Mouse (Mus musculus): ENCODE measurements around the gene Anapc10.

The Anapc10 gene

DNA sequence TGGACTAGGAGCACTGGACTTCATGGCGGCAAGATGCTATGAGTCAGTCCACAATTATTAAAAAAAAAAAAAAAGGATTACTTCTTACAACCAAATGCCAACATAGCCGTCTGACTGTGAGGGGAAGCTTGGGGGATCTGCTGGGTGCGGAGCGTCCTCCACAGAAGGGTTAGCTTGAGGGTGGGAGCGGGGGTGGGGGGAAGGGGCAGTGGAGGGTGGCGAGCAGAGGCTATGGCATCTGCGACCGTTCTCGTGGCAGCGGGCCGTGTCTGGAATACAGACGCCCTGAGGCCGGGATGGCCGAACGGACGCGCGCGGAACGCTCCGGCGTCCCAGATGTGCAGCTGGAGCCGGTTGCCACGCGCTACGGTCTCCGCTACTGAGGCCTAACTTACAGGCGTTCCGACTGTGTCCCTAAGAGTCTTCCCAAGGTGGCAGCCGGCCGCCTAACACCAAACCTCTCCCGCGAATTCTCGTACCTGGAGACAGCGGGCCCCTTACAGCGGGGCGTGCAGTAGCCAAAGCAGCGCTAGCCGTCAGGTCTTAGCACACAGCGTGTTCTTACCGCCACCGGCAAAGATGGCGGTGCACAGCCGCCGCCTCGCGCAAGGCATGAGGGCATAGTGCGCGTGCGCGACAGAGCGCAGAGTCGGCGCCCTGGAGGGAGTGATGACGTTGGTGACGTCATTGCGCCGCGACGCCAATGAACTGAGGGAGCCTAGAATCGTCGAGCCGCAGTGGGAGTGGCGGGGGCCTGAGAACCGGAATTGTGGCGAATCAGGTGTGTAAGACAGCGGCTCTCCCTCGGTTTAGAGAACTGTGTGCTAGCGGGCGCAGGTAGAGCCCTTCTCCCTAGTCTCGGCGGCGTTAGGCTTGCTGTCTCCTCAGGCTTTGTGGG lies at the start of gene Anapc10, which contains the start of gene Abce1:
Gene Anapc10, plus strand, starts transcription at position 757 of the 898 bp plus-strand sequence.
Gene Abce1, minus strand, starts transcription at position 677 of the 898 bp plus-strand sequence.
- peak; percentile 29; the same call in 1 of the 2 replicates for TF ChIP-seq GATA4 (IDR thresholded peaks at IDR 0.05; ENCODE audit: insufficient replicate concordance, low read length)

DNA sequence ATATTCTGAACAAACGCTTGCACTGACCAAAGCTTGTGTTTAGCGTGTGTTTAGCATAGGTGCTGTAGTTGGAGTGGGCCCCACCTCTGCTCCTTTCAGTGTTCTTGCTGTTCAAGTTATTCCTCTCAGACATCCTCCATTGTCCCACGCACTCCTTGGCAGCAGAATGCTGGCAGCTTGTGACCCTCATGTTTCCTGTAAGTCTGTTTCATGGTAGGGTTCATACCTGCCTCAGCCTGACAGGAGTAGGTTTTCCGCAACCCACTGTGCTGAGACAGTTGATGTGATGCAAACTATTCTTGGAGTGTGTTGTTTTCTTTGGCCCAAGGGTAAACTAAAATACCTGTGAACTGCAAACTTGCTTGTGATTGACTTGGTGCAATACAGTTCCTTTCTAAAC lies 35.2 kb upstream of the Anapc10 start:
- TF ChIP-seq GATA4 (IDR thresholded peaks at IDR 0.05; ENCODE audit: insufficient replicate concordance, low read length), result no peak

DNA sequence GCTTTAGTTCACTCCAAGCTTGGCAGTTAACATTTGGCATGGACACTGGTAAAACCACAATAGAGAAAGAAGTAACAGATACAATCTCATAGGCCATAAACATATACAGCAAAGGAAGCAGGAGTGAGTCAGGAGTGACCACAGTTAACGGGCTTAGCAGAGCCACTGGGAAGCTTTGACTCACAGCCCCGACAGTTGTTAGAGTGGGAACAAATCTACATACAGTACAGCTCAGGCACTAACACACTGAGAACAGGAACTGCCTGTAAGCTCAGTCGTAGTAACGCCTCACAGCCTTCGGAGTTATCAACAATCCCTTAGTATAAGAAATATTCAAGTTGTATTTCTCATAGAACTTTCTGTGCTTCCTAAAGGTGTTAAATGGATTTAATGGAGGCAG lies 32.6 kb upstream of the Anapc10 start:
- TF ChIP-seq GATA4 (IDR thresholded peaks at IDR 0.05; ENCODE audit: insufficient replicate concordance, low read length), result no peak

- TF ChIP-seq GATA4 (IDR thresholded peaks at IDR 0.05; ENCODE audit: insufficient replicate concordance, low read length), result no peak
Measured at GRCm38 (mm10) chr8:79680555-79680954, 31.1 kb upstream of the Anapc10 start.

- no peak for TF ChIP-seq GATA4 (IDR thresholded peaks at IDR 0.05; ENCODE audit: insufficient replicate concordance, low read length)
Measured at GRCm38 (mm10) chr8:79680965-79681364, 30.7 kb upstream of the Anapc10 start.

GRCm38 (mm10) chr8:79692531-79692930 lies 19.1 kb upstream of the Anapc10 start:
- TF ChIP-seq GATA4 (IDR thresholded peaks at IDR 0.05; ENCODE audit: insufficient replicate concordance, low read length), result no peak

DNA sequence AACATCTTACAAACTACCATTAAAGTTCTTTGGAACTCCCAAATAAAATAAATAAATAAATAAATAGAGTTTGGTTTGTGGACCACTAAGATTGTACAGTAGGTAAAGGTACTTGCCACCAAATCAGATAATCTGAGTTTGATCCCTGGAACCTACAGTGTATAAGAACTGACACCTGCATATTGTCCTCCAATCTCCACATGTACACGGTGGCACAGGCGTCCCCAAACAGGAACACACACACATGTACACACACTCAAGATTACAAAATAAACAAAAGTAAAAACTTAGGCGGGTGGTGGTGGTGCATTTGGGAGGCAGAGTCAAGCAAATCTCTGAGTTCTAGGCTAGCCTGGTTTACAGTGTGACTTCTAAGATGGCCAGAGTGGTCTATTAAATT lies 4.9 kb upstream of the Anapc10 start:
- TF ChIP-seq GATA4 (IDR thresholded peaks at IDR 0.05; ENCODE audit: insufficient replicate concordance, low read length), result no peak

DNA sequence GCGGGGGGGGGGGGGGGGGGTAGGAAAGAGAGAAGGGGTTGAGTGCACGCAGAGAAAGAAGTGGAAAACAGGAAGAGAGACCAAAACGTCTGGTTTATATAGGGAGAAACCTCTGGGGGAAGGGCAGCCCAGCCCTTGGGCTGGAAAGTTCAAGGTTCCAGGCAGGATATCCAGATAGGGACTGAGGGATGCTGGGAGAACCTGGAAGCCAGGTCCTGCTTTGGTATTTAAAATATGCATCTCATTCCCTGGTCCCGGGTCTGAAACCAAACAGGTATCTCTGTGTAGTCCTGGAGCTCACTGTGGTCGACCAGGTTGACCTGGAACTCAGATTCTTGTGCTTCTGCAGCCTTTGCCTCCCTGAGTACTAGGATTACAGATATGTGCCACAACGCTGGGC lies 1.1 kb downstream of the Anapc10 start:
- TF ChIP-seq GATA4 (IDR thresholded peaks at IDR 0.05; ENCODE audit: insufficient replicate concordance, low read length), result no peak

DNA sequence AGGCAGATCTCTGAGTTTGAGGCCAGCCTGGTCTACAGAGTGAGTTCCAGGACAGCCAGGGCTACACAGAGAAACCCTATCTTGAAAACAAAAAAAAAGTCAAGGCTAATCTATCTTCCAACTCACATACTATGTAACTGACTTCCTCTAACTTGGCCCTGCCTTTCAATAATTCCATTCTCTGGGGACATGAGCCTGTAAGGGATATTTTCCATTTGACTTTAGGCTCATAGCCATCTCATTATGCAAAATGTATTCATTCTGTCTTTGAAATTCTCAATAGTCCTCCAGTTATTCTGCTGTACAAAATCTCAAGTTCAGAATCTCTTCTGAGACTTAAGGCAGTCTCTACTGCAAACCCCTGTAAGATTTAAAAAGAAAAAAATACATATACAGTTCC lies 9.9 kb downstream of the Anapc10 start:
- TF ChIP-seq GATA4 (IDR thresholded peaks at IDR 0.05; ENCODE audit: insufficient replicate concordance, low read length), result no peak

DNA sequence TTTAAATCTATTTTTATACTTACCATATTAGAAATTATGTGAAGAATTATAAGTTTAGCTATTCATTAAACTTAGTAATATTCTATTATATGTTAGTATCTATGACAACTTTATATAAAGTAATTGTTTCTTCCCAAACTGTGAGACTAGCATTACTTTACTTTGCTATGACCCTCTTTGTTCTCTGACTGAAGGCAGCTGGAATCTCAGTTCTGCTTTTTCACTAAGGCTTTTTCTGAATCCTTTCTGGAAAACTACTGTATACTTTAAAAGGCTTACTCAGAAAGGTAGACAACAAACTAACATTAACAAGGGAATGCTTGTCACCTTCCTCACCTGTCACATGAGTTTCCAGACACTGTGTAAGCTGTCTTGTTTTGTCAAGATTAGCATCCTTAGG lies 11.7 kb downstream of the Anapc10 start:
- TF ChIP-seq GATA4 (IDR thresholded peaks at IDR 0.05; ENCODE audit: insufficient replicate concordance, low read length), result no peak

DNA sequence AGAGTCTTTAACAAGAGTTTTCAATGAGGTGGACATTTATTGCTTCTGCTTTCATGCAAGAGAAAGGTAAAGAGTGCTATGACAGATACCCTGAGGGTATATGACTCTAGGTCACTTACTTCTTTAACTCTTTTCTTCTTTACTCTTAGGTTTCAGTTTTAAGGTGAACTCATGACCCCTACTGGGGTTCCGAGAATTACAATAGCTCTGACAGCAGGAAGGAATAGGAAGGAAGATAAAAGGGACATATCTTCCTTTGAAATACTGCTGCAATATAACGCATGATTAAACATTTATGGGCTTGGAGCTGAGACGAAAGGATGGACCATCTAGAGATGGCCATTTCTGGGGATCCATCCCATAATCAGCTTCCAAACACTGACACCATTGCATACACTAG lies 13.0 kb downstream of the Anapc10 start:
- no peak for TF ChIP-seq GATA4 (IDR thresholded peaks at IDR 0.05; ENCODE audit: insufficient replicate concordance, low read length)

DNA sequence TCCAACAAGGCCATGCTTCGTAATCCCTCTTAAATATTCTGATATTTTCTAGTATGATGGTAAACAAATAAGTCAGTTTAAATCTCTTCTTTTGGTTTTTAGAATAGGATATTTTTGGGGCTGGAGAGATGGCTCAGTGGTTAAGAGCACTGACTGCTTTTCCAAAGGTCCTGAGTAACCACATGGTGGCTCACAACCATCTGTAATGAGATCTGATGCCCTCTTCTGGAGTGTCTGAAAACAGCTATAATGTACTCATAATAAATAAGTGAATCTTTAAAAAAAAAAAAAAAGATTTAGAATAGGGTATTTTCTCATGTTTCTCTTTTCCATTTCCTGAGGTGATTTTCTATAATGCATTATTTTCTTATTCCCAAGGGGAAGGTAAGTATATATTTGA lies 16.3 kb downstream of the Anapc10 start:
- no peak for TF ChIP-seq GATA4 (IDR thresholded peaks at IDR 0.05; ENCODE audit: insufficient replicate concordance, low read length)

DNA sequence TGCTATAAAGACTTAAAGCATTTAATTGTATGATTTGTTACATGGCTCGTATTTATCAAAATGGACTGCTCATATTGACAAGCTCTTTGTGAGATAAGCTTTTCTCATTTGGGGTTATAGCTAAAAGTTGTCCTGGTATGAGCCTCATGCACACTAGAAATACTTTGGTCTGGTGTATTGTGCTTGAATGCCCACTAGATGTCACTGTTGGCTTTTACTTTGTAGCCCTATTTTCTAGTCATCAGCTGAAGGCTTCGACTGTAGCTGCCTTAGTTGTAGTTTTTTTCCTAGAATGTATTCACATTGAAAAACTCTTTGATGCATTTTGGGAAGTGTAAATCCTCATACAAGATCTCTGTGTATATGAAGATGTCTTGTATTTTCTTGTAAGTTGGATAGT lies 22.7 kb downstream of the Anapc10 start:
- TF ChIP-seq GATA4 (IDR thresholded peaks at IDR 0.05; ENCODE audit: insufficient replicate concordance, low read length), result no peak

DNA sequence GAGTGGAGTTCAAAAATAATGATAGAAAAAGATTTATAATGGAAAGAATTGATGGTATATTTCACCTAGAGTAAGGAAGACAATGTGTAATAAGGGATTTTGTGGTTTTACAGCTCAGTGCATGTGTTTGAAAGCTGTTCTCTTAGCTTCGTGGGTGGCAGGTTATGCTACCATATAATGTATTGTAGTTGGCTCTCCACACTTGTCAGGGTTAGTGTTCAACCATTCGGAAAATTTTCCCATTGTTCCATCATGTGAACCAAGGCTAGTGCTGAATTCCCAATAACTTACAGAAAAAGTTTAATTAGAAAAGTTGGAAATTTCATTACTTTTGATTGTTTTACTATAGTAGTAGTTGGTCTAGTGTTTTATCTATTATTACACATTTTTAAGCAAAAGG lies 36.6 kb downstream of the Anapc10 start:
- TF ChIP-seq GATA4 (IDR thresholded peaks at IDR 0.05; ENCODE audit: insufficient replicate concordance, low read length), result no peak

GRCm38 (mm10) chr8:79748591-79748990 lies 37.0 kb downstream of the Anapc10 start:
- TF ChIP-seq GATA4 (IDR thresholded peaks at IDR 0.05; ENCODE audit: insufficient replicate concordance, low read length), result no peak

DNA sequence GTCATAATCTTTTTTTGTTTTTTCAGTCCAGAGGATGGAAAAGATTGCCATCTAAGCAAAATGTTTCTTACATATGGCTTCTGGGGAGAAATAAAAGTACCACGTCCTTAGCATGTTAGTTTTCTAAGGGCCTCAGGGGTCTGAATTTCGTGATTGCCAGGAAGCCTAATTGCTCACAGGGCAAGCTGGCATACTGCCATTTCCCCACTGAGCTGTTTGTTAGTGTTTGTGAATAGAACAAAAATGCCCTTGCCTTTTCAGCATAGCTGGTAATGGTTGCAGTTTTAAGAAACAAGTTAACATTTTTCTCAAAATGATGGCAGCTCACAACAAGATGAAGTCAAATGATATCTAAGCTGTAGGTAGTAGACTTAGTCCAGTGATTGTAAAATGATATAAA lies 38.7 kb downstream of the Anapc10 start:
- TF ChIP-seq GATA4 (IDR thresholded peaks at IDR 0.05; ENCODE audit: insufficient replicate concordance, low read length), result no peak

DNA sequence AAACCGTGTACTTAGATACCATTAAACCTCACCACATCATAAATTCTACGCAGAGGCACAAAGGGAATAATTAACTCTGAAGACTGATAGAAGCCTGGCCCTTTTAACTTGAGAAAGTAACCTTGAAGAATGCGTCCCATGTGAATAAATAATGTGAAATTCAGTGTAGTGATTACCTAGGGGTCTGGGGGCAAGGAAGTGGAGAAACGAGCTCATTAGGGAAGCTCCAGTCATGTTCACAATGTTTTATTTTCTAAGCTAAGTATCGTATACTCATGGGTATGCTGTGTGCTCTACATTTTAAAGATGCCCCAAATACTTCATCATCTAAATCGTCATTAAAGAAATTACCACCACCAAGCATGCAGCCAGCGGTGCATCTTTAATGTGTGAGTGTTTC lies 85.1 kb downstream of the Anapc10 start:
- no peak for TF ChIP-seq GATA4 (IDR thresholded peaks at IDR 0.05; ENCODE audit: insufficient replicate concordance, low read length)

All from liver, adult (tissue).